Mouse (Mus musculus) urinary bladder, postnatal 14 days (tissue): ENCODE measurements at regions not wholly inside any gene's neighbourhood (a gene's known extent, or its start where the extent isn't known, plus 50 kb on each side); places are given as distances from the start of the nearest gene placed in this dataset.

Experiments used
- DNase-seq: peaks from one replicate; pipeline ENCODE4 v3.0.0; 2021; ENCODE audit warnings: low spot score

DNA sequence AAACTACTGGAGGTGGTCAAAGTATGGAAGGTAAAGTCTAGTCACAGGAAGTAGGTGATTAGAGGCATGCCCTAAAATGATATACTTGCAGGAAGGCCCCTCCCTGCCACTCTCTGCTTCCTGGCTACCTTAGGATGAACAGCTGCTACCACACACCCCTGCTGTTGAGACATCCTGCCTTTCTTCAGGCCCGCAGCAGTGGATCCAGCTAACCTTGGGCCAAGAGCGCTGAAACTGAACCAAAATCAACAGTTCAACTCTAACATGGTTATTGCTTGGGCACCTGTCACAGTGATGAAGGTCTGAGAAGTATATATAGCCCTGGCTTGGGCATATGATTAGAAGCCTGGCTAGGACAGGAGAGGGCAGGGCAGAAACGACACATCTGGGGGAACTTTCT, 352.4 kb downstream of the Prdm2 start:
- DNase-seq = no peak

GRCm38 (mm10) chr4:142856626-142857025, 356.2 kb downstream of the Prdm2 start:
- DNase-seq = peak; percentile 49

DNA sequence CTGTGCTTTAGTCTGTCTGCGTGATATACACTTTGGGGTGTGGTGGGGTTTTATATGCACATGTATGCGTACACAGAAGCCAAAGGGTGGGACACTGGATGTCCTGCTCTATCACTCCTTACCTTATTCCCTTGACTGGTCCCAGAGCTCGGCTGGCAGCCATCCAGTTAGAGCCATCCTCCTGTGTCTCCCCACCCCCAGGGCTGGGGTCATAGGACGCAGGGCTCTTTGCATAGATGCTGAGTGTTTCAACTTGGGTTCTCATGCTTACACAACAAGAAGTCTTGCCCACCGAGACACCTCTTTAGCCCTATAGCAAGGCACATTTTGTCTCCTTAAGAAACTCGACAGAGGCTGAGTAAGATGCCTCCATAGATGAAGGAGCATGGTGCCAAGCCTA, 357.2 kb downstream of the Prdm2 start:
- DNase-seq = no peak

DNA sequence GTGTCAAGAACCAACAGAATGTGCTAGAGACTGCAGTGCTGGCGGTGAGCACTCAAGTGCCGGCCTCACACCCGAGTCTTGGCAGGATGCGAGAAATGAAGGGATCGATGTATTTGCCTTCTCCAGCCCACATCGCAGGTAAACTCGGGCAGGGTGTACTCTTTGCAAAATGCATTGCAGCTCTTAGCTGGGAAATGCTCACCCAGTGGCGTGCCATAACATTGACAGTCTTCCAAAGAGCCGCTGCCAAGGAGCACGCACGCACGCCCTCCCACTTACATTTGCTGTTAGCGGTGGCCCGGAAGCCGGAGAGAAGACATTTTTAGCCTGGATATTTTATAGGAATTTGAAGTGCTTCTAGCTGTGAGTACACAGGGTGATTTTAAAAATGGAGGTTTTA, 358.9 kb downstream of the Prdm2 start:
- no peak for DNase-seq

DNA sequence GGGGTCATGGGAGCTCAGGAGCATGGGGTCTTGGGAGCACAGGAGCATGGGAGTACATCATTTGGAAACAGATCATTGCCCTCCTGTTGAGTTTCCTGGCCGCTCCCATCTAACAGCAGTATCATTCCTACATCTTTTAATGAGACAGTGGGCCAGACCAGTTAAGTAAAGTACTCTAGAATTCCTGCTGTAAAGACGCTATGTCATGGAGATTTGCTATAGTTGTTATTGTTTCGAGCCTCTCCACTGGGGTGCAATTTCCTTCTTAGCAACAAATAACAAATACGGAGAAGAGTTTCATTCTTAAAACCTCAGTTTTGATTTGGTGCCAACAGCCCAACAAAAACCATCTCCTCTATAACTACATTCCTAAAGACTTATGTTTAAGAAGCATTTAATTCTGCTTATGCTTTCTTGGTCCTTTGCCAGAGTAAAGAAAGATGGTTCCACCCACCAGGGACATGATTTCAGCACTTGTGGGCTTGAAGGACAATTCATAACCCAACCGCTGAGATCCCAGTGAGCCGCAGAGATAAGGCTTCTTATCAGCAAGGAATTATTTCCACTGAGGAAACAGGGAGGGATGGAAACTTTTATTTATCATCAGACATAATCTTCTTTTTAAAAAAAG, 367.6 kb downstream of the Prdm2 start:
- DNase-seq = no peak

- DNase-seq = no peak
Measured at GRCm38 (mm10) chr4:142839540-142839939, 373.3 kb downstream of the Prdm2 start.

GRCm38 (mm10) chr4:142838363-142838964, 374.3 kb downstream of the Prdm2 start:
- DNase-seq = no peak

DNA sequence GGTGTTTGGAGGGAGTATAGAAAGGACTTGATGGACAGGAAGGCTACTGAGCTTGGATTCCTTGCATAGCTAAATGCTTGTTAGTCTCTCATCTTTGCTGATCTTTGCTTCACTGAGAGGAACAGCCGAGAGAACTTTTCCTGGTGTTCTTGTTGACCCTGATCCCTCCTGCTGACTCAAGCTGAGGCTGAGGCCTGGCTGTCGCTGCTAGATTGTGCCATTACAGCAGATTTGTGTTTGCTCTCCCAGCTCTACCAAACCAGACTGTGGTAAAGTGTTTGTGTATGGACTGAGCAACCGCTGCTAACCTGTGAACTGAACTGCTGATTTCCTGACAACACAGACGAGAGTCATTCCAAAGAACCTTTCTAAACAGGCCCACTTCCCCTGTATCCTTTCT, 375.2 kb downstream of the Prdm2 start:
- DNase-seq = no peak

- no peak for DNase-seq
Measured at GRCm38 (mm10) chr4:142829711-142830110, 383.1 kb downstream of the Prdm2 start.

- no peak for DNase-seq
Measured at GRCm38 (mm10) chr4:142828969-142829368, 383.8 kb downstream of the Prdm2 start.

- no peak for DNase-seq
Measured at GRCm38 (mm10) chr4:142826250-142826893, 386.4 kb downstream of the Prdm2 start.

DNA sequence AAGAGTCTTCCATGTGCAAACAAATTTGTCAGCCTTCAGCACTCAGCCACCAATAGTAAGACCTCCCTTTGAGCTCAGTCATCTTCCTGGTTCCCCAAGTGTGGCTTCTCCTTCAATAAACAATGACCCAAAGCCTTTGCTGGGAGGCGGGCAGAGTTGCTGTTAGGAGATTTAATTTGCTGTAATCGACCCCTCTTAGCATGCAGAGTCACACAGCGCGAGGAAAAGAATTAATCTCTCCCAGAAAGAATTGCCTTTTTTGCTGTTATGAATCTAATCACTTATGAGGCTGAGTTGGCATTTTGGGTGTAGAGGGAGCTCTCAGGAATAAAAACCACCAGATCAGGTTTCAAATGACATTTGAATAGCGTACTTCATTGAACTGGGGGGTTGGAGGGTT, 387.0 kb downstream of the Prdm2 start:
- no peak for DNase-seq

DNA sequence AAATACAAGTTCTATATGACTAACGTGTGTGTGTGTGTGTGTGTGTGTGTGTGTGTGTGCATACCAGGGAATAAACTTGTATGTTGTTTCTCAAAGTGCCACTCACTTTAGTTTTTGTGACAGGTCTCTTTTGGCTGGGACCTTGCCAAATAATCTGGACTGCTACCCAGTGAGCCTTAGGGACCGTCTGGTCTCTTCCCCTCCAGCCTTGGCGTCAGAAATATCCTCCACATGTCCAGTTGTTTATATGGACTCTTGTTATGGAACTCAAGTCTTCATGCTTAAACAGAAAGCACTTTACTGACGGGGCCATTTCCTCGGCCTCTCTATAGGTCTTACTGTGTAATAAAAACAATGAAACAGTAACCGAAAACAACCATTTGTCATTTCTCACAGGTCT, 394.4 kb downstream of the Prdm2 start:
- DNase-seq = no peak

DNA sequence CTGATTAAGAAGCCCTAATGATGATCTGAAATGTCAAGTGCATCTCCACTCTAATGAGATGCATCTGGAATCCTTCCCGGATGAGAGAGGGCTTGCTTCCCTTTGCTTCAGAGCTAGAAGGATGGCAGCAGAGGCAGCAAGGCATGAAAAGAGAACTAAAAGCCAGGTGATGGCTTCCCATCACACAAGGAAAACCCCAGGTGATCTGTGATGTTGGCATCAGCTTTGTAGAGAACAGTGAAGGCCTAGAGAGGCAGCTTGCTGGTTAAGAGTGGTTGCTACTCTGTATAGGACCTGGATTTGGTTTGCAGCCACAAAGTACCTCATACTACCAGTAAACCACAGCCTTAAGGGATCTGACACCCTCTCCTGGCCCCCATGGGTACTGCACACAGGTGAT, 395.8 kb downstream of the Prdm2 start:
- DNase-seq = no peak

DNA sequence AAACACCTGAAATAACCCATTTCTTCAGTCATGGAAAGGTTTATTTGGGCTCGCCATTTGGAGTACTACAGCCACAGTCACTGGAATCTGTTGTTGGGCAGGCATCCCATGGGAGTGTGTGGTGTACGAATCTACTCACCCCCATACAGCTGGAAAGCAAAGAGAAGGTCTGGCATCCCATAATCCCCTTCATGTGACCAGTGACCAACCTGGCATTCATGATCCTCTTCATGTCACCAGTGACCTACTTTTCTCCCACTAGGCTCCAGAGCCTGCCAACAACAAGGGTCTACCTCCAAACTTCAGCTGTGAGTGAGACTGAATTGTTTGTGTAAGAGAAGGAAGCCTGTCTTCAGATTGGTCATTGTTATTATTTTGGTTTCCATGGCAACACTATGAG, 409.0 kb downstream of the Prdm2 start:
- no peak for DNase-seq

- no peak for DNase-seq
Measured at GRCm38 (mm10) chr4:142799291-142799690, 413.5 kb downstream of the Prdm2 start.

- DNase-seq = no peak
Measured at GRCm38 (mm10) chr4:142798834-142799233, 414.0 kb downstream of the Prdm2 start.

DNA sequence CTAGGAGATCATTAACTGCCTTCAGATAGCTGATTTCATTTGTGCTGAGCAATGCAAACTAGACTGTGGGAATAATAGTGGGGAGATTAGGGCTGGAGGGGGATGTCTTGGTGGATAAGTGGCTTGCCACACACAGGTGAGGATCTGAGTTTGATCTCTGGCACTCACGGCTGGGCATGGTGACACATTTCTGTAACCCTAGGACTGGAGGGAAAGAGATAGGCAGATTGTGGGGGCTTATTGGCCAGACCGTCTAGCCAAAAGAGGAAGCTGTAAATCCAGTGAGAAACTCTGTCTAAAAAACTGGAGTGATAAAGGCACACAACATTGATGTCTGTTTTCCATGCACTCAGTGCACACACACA, 420.2 kb downstream of the Prdm2 start:
- no peak for DNase-seq

DNA sequence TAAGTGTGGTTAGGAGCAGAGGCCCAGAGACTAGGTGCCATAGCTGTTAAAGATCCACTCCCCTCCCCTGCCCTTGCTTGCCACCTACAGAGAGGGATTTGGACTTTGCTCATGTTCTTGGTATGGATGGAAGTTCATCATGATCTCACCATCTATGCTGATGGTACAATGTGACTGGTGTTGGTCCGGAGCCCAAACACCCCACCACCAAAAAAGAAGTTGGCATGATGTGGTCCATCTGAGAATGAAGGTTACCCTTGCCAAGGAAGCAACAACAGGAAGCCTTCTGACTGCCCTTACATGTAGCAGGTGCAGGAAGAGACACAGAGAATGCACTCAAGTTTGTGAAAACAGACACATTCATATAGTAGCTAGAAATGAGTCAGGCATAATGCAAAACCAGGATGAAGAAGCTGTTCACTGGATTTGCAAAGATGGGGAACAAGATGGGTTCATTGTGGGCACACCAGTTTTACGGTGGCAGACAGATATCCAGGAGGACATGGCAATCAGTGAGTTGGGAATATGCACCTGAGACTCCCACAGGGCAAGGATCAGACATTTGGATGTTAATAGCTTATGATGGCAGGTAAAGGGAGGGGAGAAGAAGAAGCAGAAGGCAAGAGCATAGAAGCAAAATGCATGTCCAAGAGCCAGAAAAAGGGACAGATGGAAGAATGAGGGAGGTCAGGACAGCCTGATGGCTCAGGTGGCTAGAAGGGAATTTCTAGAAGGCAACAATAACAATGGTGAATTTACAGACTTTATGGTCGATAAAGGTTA, 420.8 kb downstream of the Prdm2 start:
- no peak for DNase-seq

DNA sequence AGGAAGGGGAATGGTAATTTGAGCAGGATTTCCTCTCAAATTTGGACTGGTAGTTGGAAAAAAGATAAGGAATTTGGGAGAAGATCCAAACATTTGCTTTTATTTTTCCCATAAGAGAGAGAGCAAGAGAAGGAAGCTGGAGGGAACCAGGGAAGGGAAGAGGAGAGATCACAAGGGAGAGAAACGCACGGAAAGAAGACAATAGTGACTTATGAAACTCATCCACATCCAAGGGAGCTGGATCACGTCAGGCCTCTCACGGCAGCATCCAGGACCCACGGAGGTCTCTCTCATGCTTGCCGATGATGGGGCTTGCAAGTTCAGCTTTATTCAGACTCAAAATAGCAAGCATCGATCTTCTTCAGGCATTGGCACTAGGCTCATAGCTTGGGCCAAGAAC, 423.7 kb downstream of the Prdm2 start:
- no peak for DNase-seq

DNA sequence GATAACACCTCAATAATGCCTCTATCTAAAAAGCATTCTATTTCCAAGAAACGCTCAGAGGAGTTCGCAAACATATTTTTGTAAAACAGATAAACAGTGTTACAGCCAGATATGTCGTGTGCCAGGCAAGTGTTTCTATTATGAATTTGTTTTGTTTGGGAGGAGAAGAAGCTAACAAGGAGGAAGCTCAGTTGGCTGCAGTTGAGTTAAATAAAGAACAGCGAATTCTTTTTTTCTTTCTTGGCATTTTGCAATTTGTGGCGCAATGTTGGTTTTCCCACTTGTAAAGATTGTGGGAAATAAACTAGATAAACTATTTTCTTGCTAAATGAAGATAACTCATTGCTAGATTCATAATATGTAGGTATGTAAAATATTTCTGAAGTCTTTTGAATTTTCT, 427.4 kb downstream of the Prdm2 start:
- no peak for DNase-seq

GRCm38 (mm10) chr4:142776711-142777411, 435.9 kb downstream of the Prdm2 start:
- no peak for DNase-seq
